Mouse (Mus musculus): Measurements from ENCODE around the gene Ssr1.

The Ssr1 gene

DNA sequence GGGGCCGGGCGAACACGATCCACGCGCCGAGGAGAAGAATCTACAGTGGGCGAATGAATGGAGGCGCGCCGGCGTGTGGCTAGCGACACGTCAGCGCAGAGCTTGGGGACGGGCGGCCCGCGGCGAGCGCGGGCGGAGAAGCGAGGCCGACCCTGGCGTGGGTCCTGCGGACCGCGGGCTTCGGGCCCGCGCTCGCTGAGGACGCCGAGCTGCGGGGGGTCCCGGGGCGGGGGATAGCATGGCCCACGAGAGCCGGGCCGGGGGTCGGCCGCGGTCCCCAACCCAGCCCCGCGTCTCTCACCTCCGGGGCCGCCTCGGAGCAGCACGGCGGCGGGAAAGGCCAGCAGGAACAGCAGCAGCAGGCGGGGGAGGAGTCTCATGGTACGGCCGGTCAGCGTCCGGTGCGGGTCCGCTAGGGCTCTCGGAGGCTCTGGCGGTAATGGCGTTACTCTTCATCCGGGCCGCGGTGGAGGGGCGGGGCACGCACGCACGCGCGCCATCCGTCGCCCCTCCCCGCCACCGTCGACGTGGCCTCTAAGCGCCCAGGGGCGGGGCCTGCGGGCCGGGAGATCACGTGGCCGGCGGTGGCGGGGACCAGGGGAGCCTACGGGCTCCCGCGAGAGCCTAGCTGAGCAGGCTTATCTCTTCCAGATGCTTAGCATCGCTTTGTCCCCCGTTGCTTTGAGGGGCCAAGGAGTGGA, at the start of gene Ssr1:
Gene Ssr1, minus strand, starts transcription at position 514 of the 701 bp plus-strand sequence.
- DNase-seq (ENCODE audit: low read depth, low spot score), result peak; percentile 90

GRCm38 (mm10) chr13:38037811-38038210, 43.8 kb upstream of the Ssr1 start:
- no peak for DNase-seq (ENCODE audit: low read depth, low spot score)

GRCm38 (mm10) chr13:38037044-38037687, 43.1 kb upstream of the Ssr1 start, which contains the start of gene Cage1:
Gene Cage1 (minus strand): TSS chr13:38037069.
- peak; percentile 93 for DNase-seq (ENCODE audit: low read depth, low spot score)

DNA sequence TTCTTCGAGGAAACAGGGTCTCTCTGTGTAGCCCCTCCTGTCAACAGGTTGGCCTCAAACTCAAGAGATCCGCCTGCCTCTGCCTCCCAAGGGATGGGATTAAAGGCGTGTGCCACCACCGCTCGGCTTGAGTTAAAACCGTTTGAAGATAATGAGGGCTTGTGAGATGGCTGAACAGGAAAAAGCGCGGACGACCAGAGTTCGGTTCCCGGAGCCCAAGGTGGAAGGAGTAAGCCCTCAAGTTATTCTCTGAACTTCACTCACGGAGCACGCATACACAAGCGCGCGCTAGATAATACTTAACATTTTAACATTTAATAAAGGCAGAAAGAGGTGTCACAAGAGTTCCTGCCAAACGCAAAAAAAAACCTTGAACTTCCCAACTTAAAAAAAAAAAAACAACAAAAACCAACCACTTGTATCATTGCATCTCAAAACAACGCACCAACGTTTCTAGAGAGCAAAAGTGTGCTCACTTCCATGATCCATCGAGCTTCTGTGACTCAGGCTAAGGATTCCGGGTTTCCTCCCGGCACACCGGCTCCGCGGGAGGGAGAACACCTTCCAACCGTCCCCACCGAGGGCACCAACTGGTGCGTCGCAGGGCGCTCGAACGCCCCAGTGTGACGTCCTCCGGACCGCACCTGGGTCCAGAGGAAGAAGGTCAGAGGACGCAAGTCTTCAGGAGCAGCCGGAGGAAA, 42.5 kb upstream of the Ssr1 start, which contains the start of gene Riok1:
Gene Riok1, plus strand, starts transcription at position 653 of the 701 bp plus-strand sequence.
- no peak for DNase-seq (ENCODE audit: low read depth, low spot score)

DNA sequence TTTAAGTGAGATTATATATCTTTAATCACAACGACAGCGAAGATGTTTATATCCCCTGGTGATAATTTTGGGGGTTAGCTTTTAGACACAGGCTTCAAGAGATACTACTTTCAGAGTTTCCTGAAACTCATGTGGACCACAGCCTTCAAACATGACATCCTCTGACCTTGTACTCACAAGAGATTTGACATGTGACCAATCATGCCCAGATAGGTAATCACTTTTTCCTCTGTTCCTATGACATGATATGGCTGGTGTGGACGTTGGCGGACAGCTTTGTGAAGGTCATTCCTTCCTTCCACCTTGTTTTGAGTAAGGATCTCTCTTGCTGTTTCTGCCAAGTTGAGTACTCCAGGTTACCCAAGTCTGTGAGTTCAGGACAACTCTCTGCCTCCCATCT, 34.4 kb upstream of the Ssr1 start:
- DNase-seq (ENCODE audit: low read depth, low spot score), result no peak

DNA sequence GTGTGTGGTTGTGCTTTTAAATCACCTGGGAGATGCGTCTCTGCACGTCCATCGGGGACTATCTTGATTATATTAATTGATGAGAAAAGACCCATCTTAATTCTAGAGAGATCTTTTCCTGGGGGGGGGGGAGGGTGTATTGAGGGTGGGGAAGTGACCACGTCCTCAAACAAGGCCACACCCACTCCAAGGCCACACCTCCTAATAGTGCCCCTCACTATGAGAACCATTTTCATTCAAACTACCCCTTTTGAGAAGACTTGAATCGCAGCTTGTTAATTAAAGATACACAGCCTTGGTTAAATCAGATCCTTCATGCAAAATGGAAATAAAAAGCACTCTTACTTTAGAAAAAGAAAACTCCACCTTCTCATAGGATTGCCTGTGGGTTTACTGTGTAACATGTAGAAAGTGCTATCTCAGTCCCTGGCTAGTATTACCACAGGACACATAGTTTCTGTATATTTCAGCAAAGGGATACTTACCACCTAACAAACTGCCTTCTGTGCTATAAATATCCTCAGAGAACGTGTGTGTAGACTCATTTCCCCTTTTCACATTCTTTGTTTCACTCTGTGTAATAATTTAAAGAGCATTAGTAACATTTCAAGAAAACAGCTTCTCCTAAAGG, 33.7 kb upstream of the Ssr1 start:
- DNase-seq (ENCODE audit: low read depth, low spot score), result no peak

GRCm38 (mm10) chr13:38025874-38026273, 31.9 kb upstream of the Ssr1 start:
- no peak for DNase-seq (ENCODE audit: low read depth, low spot score)

DNA sequence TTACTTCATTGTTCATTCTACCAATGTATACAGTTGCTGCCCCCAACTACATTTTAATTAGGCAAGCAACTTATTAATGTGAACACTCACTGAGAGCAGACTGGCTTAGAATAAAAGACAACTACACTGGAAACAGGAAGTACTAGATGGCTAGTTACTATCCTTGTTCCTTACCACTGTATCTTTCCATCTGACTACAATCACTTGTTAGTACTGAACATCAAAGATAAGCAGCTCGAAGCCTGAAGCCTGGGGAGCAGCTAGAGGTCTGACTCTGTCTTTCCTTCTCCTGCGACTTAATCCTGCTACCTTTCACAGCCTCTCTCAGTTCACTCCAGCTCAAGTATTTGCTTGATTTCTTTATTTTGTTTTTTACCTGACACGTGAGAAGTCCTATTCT, 24.8 kb upstream of the Ssr1 start:
- DNase-seq (ENCODE audit: low read depth, low spot score), result no peak

DNA sequence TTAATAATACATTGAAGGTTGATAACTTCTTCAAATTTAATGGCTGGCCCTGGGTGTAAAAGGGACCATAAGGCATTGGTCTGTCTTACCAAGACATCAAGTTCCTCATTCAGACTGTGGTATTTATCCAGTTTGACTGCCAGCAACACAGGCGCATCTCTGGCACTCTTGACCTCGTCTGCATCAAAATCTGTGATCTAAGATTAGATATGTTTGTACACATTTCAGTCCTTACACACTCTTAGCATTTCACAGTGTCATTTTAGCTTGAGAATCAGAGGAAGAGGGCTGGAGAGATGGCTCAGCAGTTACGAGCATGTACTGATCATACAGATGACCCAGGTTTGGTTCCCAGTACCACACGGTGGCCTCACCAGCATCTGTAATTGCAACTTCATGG, 21.6 kb upstream of the Ssr1 start:
- no peak for DNase-seq (ENCODE audit: low read depth, low spot score)

DNA sequence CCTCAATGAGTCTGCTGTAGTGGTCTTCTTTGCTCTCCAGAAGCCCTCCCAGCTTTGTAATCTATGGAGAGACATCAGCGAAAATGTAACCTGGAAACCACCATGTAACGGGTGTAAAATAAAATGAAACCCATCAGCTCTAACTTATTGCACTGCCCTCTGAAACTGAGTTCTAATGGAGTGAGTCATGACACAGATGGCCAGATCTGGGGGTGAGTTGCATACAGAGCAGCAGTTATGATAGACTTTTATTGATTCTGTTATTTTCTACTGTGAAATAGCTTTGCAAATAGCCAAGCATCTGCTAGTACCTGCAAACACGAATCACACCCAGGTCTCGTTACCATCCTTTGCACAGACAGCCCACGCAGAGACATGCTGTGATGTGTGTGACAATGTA, 18.4 kb upstream of the Ssr1 start:
- no peak for DNase-seq (ENCODE audit: low read depth, low spot score)

GRCm38 (mm10) chr13:38010444-38010910, 16.5 kb upstream of the Ssr1 start:
- no peak for DNase-seq (ENCODE audit: low read depth, low spot score)

DNA sequence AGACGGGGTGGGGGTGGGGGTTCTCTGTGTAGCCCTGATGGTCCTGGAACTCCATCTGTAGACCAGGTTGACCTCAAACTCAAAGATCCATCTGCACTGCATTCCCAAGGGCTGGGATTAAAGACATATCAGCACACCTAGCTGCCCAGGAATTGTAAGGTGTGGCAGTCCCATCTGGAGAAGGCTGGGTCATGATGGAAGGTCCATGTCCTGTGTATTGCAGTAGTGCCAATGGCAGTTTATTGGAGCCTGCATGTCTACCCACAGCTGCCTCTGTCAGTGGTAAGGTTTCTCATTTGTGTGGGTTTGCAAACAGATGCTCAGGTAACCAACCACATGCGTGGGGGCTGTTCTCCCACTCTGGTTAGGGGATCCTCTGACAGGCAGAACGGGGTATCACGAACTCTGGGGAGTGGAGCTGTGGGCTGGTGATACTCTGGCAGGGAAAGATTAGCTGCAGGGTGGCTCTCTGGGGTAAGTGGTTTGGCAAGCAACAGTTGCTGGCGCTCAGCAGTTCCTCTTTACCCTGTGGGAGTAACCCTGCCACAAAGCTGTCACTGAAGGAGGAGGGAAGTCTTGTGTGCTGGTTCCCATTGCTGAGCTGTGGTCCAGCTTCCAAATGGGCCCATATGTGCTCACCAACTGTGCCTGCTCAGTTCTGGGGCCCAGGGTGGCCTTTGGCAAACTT, 15.8 kb upstream of the Ssr1 start:
- no peak for DNase-seq (ENCODE audit: low read depth, low spot score)

DNA sequence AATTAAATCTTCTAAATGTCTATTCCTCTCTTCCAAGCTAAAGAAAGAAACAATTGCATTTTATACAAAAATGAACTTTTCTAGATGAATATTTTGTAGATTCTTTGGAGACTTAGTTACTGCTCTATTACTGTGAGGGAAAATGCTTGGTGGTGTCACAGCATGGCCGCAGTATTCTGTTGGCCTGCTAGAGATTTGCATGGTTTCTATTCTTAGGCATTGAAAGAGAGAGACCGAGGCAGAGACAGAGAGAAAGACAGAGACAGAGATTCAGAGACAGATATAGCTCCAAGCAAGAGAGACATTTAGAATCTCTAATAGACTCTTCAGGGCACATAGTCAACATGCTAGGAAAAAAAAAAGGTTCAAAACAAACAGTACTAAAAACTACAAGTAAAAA, 14.0 kb upstream of the Ssr1 start:
- no peak for DNase-seq (ENCODE audit: low read depth, low spot score)

GRCm38 (mm10) chr13:38002461-38002860, 8.4 kb upstream of the Ssr1 start:
- no peak for DNase-seq (ENCODE audit: low read depth, low spot score)

DNA sequence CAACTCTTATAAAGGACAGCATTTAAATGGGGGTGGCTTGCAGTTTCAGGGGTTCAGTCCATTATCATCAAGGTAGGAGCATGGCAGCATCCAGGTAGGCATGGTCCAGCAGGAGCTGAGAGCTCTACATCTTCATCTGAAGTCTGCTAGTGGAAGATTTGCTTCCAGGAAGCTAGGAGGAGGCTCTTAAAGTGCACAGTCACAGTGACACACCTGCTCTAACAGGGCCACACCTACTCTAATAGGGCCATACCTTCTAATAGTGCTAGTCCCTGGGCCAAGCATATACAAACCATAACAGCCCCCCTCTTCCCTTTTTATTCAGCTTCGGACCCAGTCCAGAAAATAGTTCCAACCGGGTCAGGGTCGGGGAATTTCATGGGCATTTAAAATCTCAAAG, 5.7 kb upstream of the Ssr1 start:
- no peak for DNase-seq (ENCODE audit: low read depth, low spot score)

DNA sequence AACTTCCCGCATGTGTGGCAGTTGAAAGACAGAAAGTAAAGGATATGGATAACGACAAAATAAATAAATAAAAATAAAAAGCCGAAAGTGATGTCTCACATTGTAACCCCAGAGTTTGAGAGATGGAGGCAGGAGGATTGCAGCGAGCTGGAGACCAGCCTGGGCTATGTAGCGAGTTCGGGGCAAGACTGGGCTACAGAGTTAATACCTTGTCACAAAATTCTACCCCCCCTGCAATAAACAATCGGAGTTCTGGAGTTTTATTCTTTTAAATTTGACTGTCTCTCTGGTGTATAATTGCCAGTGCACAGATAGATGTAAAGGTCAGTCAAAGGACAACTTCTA, 360 bp upstream of the Ssr1 start:
- DNase-seq (ENCODE audit: low read depth, low spot score), result no peak

DNA sequence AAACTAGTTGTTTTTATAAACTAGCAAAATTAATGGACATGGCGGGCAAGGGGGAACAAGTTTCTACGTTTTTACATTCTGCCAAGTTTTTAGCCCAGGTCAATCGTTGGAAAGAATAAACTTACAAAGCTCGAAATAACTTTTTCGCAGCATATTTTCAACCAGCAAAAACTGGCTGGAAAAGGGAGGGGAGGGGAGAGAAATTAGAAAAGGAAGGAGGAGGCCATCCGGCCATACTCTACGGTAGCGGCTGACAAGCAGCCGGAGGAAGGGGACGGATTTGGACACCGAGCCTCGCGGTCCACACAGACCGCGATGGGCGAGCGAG, 677 bp downstream of the Ssr1 start:
- DNase-seq (ENCODE audit: low read depth, low spot score), result no peak

GRCm38 (mm10) chr13:37992638-37993371, 1.2 kb downstream of the Ssr1 start:
- DNase-seq (ENCODE audit: low read depth, low spot score), result no peak

DNA sequence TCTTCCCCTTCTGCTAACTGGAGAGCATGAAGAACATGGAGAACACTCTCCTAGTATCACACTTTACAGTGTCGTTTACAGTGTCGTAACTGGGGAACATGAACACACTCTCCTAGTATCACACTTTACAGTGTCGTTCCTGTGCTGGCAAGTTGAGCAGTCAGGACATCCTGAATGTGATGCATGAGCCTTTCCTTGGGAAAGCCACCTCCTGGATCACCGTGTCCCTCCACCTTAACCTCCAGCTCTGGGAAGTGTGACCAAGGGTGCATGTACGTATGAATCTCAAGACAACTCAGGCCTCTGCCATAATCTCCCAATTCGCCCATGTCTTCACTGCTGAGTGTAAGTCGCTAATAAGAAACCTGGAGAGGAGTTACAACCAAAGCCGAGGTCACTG, 4.3 kb downstream of the Ssr1 start:
- DNase-seq (ENCODE audit: low read depth, low spot score), result no peak

- DNase-seq (ENCODE audit: low read depth, low spot score), result no peak
Measured at GRCm38 (mm10) chr13:37986166-37986565, 7.9 kb downstream of the Ssr1 start.

DNA sequence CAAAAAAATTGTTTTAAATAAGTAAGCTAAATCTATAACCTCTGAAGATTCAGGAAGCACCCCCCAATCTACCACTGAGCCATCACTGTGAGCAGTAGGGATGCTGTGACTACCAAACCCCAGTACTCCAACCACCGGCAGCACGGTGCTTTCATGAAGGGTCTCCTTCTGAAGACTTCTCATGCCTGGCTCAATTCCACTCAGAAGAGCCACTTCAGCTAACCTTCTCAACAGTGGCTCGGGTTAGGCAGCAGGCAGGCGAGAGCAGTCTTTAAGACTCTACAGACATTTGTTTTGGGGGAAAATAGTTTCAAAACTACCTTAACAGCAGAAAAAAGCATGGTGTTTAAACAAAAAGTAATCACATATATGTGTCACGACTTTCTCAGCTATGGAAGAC, 13.0 kb downstream of the Ssr1 start:
- no peak for DNase-seq (ENCODE audit: low read depth, low spot score)

Measured in retina, adult 2 months (tissue).